Mouse (Mus musculus): ENCODE results near the gene Mbip. TPM values are rescaled to one million over a fixed set of nuclear protein-coding genes. Genes with fewer than 3 reads are reported as not detected.
A peak's percentile ranks its signal among the peaks of the same experiment; 100 is the strongest.

The Mbip gene
- polyA plus RNA-seq, 1 experiment from 2014 or later, result 42.6 TPM

GRCm38 (mm10) chr12:56325851-56326250 is 19.8 kb downstream of the Mbip start:
- WGBS, result 97% methylated on average over 1 of the region's 1 CpGs
- Histone ChIP-seq H3K36me3 (ENCODE audit: control insufficient read depth, insufficient read depth, low read length) (peaks cover 23% of the 10 kb centered on the region), H3K4me1 (ENCODE audit: control insufficient read depth, insufficient read depth, low read length) (no peaks in the 10 kb centered on the region), H3K27ac (ENCODE audit: low read length) (no peak overlapping the region), H3K27me3 (ENCODE audit: control insufficient read depth, insufficient read depth, low read depth, low read length) (no peaks in the 10 kb centered on the region), H3K9ac (ENCODE audit: low read depth, low read length) (no peak overlapping the region), H3K4me2 (ENCODE audit: low read length) (no peak overlapping the region), H3K4me3 (ENCODE audit: low read depth, low read length) (no peak overlapping the region), H3K9me3 (replicated peaks; ENCODE audit: control insufficient read depth, low read length, poor library complexity, severe bottlenecking) (no peaks in the 10 kb centered on the region)
- no peak for ATAC-seq

- Histone ChIP-seq H3K27me3 (ENCODE audit: control insufficient read depth, insufficient read depth, low read depth, low read length) (no peaks in the 10 kb centered on the region), H3K27ac (ENCODE audit: low read length) (no peak overlapping the region), H3K4me2 (ENCODE audit: low read length) (no peak overlapping the region), H3K36me3 (ENCODE audit: control insufficient read depth, insufficient read depth, low read length) (no peaks in the 10 kb centered on the region), H3K9ac (ENCODE audit: low read depth, low read length) (no peak overlapping the region), H3K9me3 (replicated peaks; ENCODE audit: control insufficient read depth, low read length, poor library complexity, severe bottlenecking) (no peaks in the 10 kb centered on the region), H3K4me1 (ENCODE audit: control insufficient read depth, insufficient read depth, low read length) (no peaks in the 10 kb centered on the region), H3K4me3 (ENCODE audit: low read depth, low read length) (no peak overlapping the region)
- WGBS, result 89% methylated on average over 4 of the region's 4 CpGs
- ATAC-seq, result no peak
Measured at GRCm38 (mm10) chr12:56318941-56319340, 26.8 kb downstream of the Mbip start.

DNA sequence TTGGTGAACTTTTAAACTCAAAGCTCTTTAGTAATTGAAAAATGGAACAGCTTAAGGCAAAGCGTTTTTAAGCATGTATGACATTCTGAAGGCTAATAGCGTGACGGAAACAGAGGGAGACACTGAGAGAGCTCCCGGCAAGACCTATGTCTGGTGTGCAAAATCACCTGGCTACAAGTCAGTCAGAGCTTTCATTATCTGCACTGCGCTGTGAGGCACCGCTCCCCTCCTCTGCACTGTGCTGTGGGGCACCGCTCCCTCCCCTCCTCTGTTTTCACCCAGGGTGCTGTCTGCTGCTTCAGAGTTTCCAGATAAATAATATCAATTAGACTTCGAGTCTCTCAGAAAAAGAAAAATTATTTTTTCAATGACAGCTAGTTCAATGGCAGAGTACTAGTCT is 27.6 kb downstream of the Mbip start:
- H3K9me3 ChIP-seq (replicated peaks; ENCODE audit: control insufficient read depth, low read length, poor library complexity, severe bottlenecking), result no peaks in the 10 kb centered on the region
- no peaks in the 10 kb centered on the region for H3K4me1 ChIP-seq (ENCODE audit: control insufficient read depth, insufficient read depth, low read length)
- ATAC-seq, result peak; percentile 77; the same call in 1 of the 2 replicates
- H3K4me3 ChIP-seq (ENCODE audit: low read depth, low read length), result no peak overlapping the region
- no peak overlapping the region for H3K4me2 ChIP-seq (ENCODE audit: low read length)
- H3K27ac ChIP-seq (ENCODE audit: low read length), result no peak overlapping the region
- H3K27me3 ChIP-seq (ENCODE audit: control insufficient read depth, insufficient read depth, low read depth, low read length), result no peaks in the 10 kb centered on the region
- H3K9ac ChIP-seq (ENCODE audit: low read depth, low read length), result no peak overlapping the region
- no peaks in the 10 kb centered on the region for H3K36me3 ChIP-seq (ENCODE audit: control insufficient read depth, insufficient read depth, low read length)
- whole genome bisulfite sequencing, result 74% methylated on average over 8 of the region's 8 CpGs

DNA sequence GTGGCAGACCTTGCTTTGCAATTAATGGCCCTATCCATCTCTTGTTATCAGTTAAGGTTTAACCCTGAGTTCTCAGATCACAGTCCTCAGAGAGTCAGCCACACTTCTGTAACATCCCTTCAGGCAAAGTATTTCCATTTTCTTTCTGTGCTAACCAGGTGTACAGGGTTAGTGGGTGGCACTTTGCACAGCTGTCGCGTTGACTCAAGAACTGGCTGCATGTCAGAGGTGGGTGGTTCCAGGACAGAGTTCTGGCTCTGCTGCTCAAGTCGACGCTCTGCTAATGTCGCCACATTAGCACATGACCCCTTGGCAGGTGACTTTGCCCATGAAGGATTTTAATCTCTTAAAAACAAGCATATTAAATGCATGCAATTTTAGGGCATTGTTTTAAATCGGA is 39.9 kb downstream of the Mbip start:
- Histone ChIP-seq H3K27ac (ENCODE audit: low read length) (no peak overlapping the region), H3K9ac (ENCODE audit: low read depth, low read length) (no peak overlapping the region), H3K27me3 (ENCODE audit: control insufficient read depth, insufficient read depth, low read depth, low read length) (no peaks in the 10 kb centered on the region), H3K4me2 (ENCODE audit: low read length) (no peak overlapping the region), H3K9me3 (replicated peaks; ENCODE audit: control insufficient read depth, low read length, poor library complexity, severe bottlenecking) (no peaks in the 10 kb centered on the region), H3K4me1 (ENCODE audit: control insufficient read depth, insufficient read depth, low read length) (peaks cover 7% of the 10 kb centered on the region; the same call in 1 of the 2 replicates), H3K36me3 (ENCODE audit: control insufficient read depth, insufficient read depth, low read length) (no peaks in the 10 kb centered on the region), H3K4me3 (ENCODE audit: low read depth, low read length) (no peak overlapping the region)
- WGBS, result 81% methylated on average over 6 of the region's 6 CpGs
- no peak for ATAC-seq

DNA sequence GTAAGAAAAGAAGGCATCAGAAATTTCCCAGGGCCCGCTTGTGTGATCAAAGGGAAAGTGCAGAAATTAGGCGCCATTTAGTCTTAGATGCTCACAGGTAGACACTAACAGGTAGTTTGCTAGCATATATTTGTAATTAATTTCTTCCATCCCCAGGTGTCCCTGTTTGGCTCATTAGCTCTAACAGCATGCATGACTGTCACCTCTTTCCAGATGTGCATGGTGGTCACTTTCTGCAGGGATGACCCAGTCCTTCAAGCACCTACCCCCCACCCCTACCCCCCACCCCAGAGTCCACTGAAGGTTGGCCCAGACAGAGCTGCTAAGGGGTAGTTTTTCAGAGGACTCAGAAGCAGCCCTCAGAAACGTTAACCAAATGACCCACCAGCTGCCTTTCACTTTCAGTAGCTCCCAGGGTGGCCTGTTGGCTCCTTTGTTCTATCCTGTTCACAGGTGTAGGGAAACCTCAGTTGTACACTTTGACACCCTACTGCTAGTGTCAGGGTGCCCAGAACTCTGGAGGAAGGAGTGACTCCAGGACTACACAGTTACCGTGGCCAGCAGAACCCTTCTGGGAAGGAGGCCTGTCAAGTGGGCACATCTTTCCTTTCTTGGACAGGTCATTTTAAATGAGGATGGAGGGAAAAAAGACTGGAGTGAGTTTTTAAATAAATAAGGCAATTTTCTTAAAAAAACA is 43.2 kb downstream of the Mbip start:
- H3K27me3 ChIP-seq (ENCODE audit: control insufficient read depth, insufficient read depth, low read depth, low read length), result no peaks in the 10 kb centered on the region
- H3K4me2 ChIP-seq (ENCODE audit: low read length), result peak overlapping the region; percentile 74
- peak; percentile 52; the same call in 1 of the 2 replicates for ATAC-seq
- H3K9me3 ChIP-seq (replicated peaks; ENCODE audit: control insufficient read depth, low read length, poor library complexity, severe bottlenecking), result no peaks in the 10 kb centered on the region
- H3K4me3 ChIP-seq (ENCODE audit: low read depth, low read length), result peak overlapping the region; percentile 37
- peaks cover 9% of the 10 kb centered on the region for H3K4me1 ChIP-seq (ENCODE audit: control insufficient read depth, insufficient read depth, low read length)
- H3K9ac ChIP-seq (ENCODE audit: low read depth, low read length), result peak overlapping the region; percentile 60; the same call in 1 of the 2 replicates
- H3K36me3 ChIP-seq (ENCODE audit: control insufficient read depth, insufficient read depth, low read length), result no peaks in the 10 kb centered on the region
- 28% methylated on average over 4 of the region's 4 CpGs for WGBS
- no peak overlapping the region for H3K27ac ChIP-seq (ENCODE audit: low read length)

DNA sequence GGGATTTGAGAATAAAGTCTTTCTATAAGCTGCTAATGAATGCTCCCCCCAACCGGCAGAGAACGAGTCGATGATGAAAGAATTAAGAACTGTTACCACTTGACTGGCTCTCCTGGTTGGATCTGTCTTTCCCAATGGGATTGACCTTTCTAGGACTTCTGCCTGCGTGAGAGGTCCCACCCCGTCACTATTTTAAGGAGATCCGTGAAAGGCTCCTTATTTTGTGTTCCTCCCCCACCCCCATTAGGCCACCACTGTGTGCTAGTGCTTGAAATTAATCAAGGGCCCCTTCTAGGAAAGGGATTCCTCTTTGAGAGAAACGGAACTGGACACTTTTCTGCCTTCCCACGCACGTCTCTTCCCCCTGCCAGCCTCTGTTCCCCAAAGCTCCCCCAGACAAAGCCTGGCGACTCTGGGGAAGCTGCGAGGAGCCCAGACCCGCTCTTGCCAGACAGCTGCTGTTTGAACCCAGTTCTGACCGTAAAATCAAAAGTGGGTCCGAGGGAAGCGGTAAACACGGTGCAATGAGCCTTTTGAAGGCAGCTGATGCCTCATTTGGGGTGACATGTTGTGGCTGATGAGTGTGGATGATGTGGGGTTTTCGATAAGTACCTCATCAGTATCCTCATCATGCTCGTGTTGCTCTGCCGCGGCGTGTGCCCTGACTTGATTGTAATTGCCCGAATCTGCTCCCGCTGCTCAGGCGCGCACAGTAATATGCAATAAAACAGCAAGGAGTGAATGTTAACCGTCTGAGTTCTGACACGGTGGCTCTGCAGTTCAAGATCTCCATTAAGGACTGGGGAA is 44.0 kb downstream of the Mbip start:
- H3K9ac ChIP-seq (ENCODE audit: low read depth, low read length), result peak overlapping the region; percentile 60; the same call in 1 of the 2 replicates
- H3K27ac ChIP-seq (ENCODE audit: low read length), result peak overlapping the region; percentile 51
- H3K4me2 ChIP-seq (ENCODE audit: low read length), result peak overlapping the region; percentile 74
- H3K36me3 ChIP-seq (ENCODE audit: control insufficient read depth, insufficient read depth, low read length), result no peaks in the 10 kb centered on the region
- H3K4me1 ChIP-seq (ENCODE audit: control insufficient read depth, insufficient read depth, low read length), result peaks cover 9% of the 10 kb centered on the region
- peak; percentile 77 for ATAC-seq
- H3K27me3 ChIP-seq (ENCODE audit: control insufficient read depth, insufficient read depth, low read depth, low read length), result no peaks in the 10 kb centered on the region
- no peaks in the 10 kb centered on the region for H3K9me3 ChIP-seq (replicated peaks; ENCODE audit: control insufficient read depth, low read length, poor library complexity, severe bottlenecking)
- WGBS, result 6% methylated on average over 27 of the region's 27 CpGs
- peak overlapping the region; percentile 37 for H3K4me3 ChIP-seq (ENCODE audit: low read depth, low read length)

GRCm38 (mm10) chr12:56299610-56300009 is 46.1 kb downstream of the Mbip start:
- ATAC-seq, result no peak
- Histone ChIP-seq H3K4me2 (ENCODE audit: low read length) (no peak overlapping the region), H3K9me3 (replicated peaks; ENCODE audit: control insufficient read depth, low read length, poor library complexity, severe bottlenecking) (no peaks in the 10 kb centered on the region), H3K27me3 (ENCODE audit: control insufficient read depth, insufficient read depth, low read depth, low read length) (no peaks in the 10 kb centered on the region), H3K27ac (ENCODE audit: low read length) (no peak overlapping the region), H3K9ac (ENCODE audit: low read depth, low read length) (no peak overlapping the region), H3K4me3 (ENCODE audit: low read depth, low read length) (no peak overlapping the region), H3K4me1 (ENCODE audit: control insufficient read depth, insufficient read depth, low read length) (peaks cover 9% of the 10 kb centered on the region), H3K36me3 (ENCODE audit: control insufficient read depth, insufficient read depth, low read length) (no peaks in the 10 kb centered on the region)
- WGBS, result 68% methylated on average over 3 of the region's 3 CpGs

DNA sequence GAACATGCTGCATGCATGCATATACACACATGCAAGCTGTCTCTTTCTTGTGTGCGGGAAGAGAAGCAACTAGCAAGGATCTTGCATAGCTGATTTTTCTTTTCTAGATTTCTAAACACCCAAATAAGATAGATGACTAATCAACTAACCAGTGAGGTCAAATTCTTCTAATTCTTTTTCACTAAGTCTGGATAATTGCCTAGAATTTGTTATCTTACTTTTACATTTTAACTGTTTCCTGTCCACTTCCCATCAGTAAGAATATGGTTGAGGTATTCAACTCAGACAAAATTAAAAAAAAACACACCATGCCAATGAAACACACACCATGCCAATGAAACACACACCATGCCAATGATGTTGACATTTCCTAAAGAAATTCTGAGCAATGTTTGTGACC is 46.8 kb downstream of the Mbip start:
- Histone ChIP-seq H3K36me3 (ENCODE audit: control insufficient read depth, insufficient read depth, low read length) (no peaks in the 10 kb centered on the region), H3K4me2 (ENCODE audit: low read length) (no peak overlapping the region), H3K4me3 (ENCODE audit: low read depth, low read length) (no peak overlapping the region), H3K4me1 (ENCODE audit: control insufficient read depth, insufficient read depth, low read length) (peaks cover 9% of the 10 kb centered on the region), H3K9ac (ENCODE audit: low read depth, low read length) (no peak overlapping the region), H3K27ac (ENCODE audit: low read length) (no peak overlapping the region), H3K9me3 (replicated peaks; ENCODE audit: control insufficient read depth, low read length, poor library complexity, severe bottlenecking) (no peaks in the 10 kb centered on the region), H3K27me3 (ENCODE audit: control insufficient read depth, insufficient read depth, low read depth, low read length) (no peaks in the 10 kb centered on the region)
- WGBS, result 52% methylated on average over 1 of the region's 1 CpGs
- no peak for ATAC-seq

Measured in midbrain, embryonic 16.5 days (tissue).